Mouse (Mus musculus) c-Kit-negative CD71-positive TER-119-positive erythroid progenitor cells, embryonic 14.5 days (primary cell): ENCODE results near the gene Rrp1.
"Not testable (repeated sequence)": the region's sequence is repeated elsewhere in the genome, so short reads cannot be mapped to it uniquely, and the experiment has no call there.

ENCODE experiments used
- DNase-seq: peaks from one replicate; pipeline ENCODE4 v3.0.0-alpha.2; 2013; ENCODE audit warnings: low read depth, low spot score

Rrp1 gene

GRCm38 (mm10) chr10:78425181-78426041 lies 12.6 kb upstream of the Rrp1 start, which contains the start of gene Cstb:
TSS of gene Cstb (plus strand) at chr10:78425669.
- DNase-seq: peak; percentile 66

GRCm38 (mm10) chr10:78422614-78423013 lies 9.8 kb upstream of the Rrp1 start:
- no peak for DNase-seq

- no peak for DNase-seq
Measured at GRCm38 (mm10) chr10:78420929-78421328, 8.1 kb upstream of the Rrp1 start.

- no peak for DNase-seq
Measured at GRCm38 (mm10) chr10:78418791-78419190, 5.9 kb upstream of the Rrp1 start.

GRCm38 (mm10) chr10:78417888-78418287 lies 5.0 kb upstream of the Rrp1 start:
- no peak for DNase-seq

- DNase-seq: not testable (repeated sequence)
Measured at GRCm38 (mm10) chr10:78414936-78415335, 2.1 kb upstream of the Rrp1 start.

GRCm38 (mm10) chr10:78413152-78413520 lies 293 bp upstream of the Rrp1 start:
- no peak for DNase-seq

- no peak for DNase-seq
Measured at GRCm38 (mm10) chr10:78411851-78412250, 992 bp downstream of the Rrp1 start.

GRCm38 (mm10) chr10:78409035-78409788 lies 3.6 kb downstream of the Rrp1 start:
- DNase-seq: no peak

GRCm38 (mm10) chr10:78407132-78407531 lies 5.7 kb downstream of the Rrp1 start:
- no peak for DNase-seq

- no peak for DNase-seq
Measured at GRCm38 (mm10) chr10:78406152-78406551, 6.7 kb downstream of the Rrp1 start.

- DNase-seq: no peak
Measured at GRCm38 (mm10) chr10:78402301-78402922, 10.4 kb downstream of the Rrp1 start.

- no peak for DNase-seq
Measured at GRCm38 (mm10) chr10:78401127-78401526, 11.7 kb downstream of the Rrp1 start.

GRCm38 (mm10) chr10:78399090-78399657 lies 13.7 kb downstream of the Rrp1 start:
- no peak for DNase-seq

GRCm38 (mm10) chr10:78396625-78396885 lies 16.3 kb downstream of the Rrp1 start:
- DNase-seq: no peak

- peak; percentile 64 for DNase-seq
Measured at GRCm38 (mm10) chr10:78395819-78396624, 16.8 kb downstream of the Rrp1 start.

GRCm38 (mm10) chr10:78395377-78395776 lies 17.5 kb downstream of the Rrp1 start:
- no peak for DNase-seq

- peak; percentile 47 for DNase-seq
Measured at GRCm38 (mm10) chr10:78392072-78392471, 20.8 kb downstream of the Rrp1 start.

GRCm38 (mm10) chr10:78390982-78391470 lies 21.8 kb downstream of the Rrp1 start:
- DNase-seq: no peak

GRCm38 (mm10) chr10:78388216-78388980 lies 24.4 kb downstream of the Rrp1 start:
- DNase-seq: no peak
